Mouse (Mus musculus): ENCODE results near the gene Pde4c. TPM values are rescaled to one million over a fixed set of nuclear protein-coding genes. Genes with fewer than 3 reads are reported as not detected.

Gene Pde4c
- polyA plus RNA-seq, 1 experiment from 2014 or later: 0.45 TPM

- Histone ChIP-seq H3K9ac (peak overlapping the region; percentile 33; the same call in 1 of the 2 replicates), H3K4me1 (peaks cover 17% of the 10 kb centered on the region), H3K27me3 (replicated peaks) (no peaks in the 10 kb centered on the region), H3K27ac (peak overlapping the region; percentile 70), H3K4me2 (peak overlapping the region; percentile 77), H3K4me3 (replicated peaks) (peak overlapping the region; percentile 43), H3K9me3 (no peaks in the 10 kb centered on the region), H3K36me3 (peaks cover 15% of the 10 kb centered on the region; the same call in 1 of the 2 replicates)
- ATAC-seq (ENCODE audit: insufficient read depth, low FRiP score, low read depth): no peak
- WGBS: 2% methylated on average over 34 of the region's 34 CpGs
These were observed 42.5 kb downstream of the Pde4c start for GRCm38 (mm10) chr8:70765838-70766570.

GRCm38 (mm10) chr8:70766571-70767440 lies 43.3 kb downstream of the Pde4c start:
- H3K9me3 ChIP-seq: no peaks in the 10 kb centered on the region
- peaks cover 17% of the 10 kb centered on the region for H3K4me1 ChIP-seq
- H3K27me3 ChIP-seq (replicated peaks): no peaks in the 10 kb centered on the region
- 10% methylated on average over 21 of the region's 21 CpGs for WGBS
- peak overlapping the region; percentile 77 for H3K4me2 ChIP-seq
- peak overlapping the region; percentile 33; the same call in 1 of the 2 replicates for H3K9ac ChIP-seq
- H3K4me3 ChIP-seq (replicated peaks): peak overlapping the region; percentile 43
- peaks cover 23% of the 10 kb centered on the region; the same call in 1 of the 2 replicates for H3K36me3 ChIP-seq
- ATAC-seq (ENCODE audit: insufficient read depth, low FRiP score, low read depth): peak; percentile 55
- H3K27ac ChIP-seq: peak overlapping the region; percentile 70

GRCm38 (mm10) chr8:70767503-70767902 lies 44.0 kb downstream of the Pde4c start:
- no peaks in the 10 kb centered on the region for H3K27me3 ChIP-seq (replicated peaks)
- ATAC-seq (ENCODE audit: insufficient read depth, low FRiP score, low read depth): no peak
- 86% methylated on average over 6 of the region's 6 CpGs for WGBS
- peak overlapping the region; percentile 70 for H3K27ac ChIP-seq
- no peak overlapping the region for H3K4me2 ChIP-seq
- no peak overlapping the region for H3K4me3 ChIP-seq (replicated peaks)
- H3K4me1 ChIP-seq: peaks cover 18% of the 10 kb centered on the region
- no peak overlapping the region for H3K9ac ChIP-seq
- peaks cover 26% of the 10 kb centered on the region; the same call in 1 of the 2 replicates for H3K36me3 ChIP-seq
- H3K9me3 ChIP-seq: no peaks in the 10 kb centered on the region

- no peak overlapping the region for H3K9ac ChIP-seq
- peaks cover 26% of the 10 kb centered on the region; the same call in 1 of the 2 replicates for H3K36me3 ChIP-seq
- peaks cover 26% of the 10 kb centered on the region for H3K4me1 ChIP-seq
- no peak overlapping the region for H3K4me3 ChIP-seq (replicated peaks)
- no peak overlapping the region for H3K4me2 ChIP-seq
- no peaks in the 10 kb centered on the region for H3K9me3 ChIP-seq
- no peak for ATAC-seq (ENCODE audit: insufficient read depth, low FRiP score, low read depth)
- H3K27ac ChIP-seq: 0 out of 2 replicates have a peak overlapping the region, but pooled peaks have one; percentile 24
- WGBS: 92% methylated on average over 32 of the region's 32 CpGs
- H3K27me3 ChIP-seq (replicated peaks): no peaks in the 10 kb centered on the region
These were observed 44.8 kb downstream of the Pde4c start for GRCm38 (mm10) chr8:70768231-70768776.

- H3K4me3 ChIP-seq (replicated peaks): no peak overlapping the region
- H3K4me1 ChIP-seq: peaks cover 32% of the 10 kb centered on the region
- peaks cover 26% of the 10 kb centered on the region; the same call in 1 of the 2 replicates for H3K36me3 ChIP-seq
- WGBS: 79% methylated on average over 16 of the region's 16 CpGs
- no peak overlapping the region for H3K4me2 ChIP-seq
- no peak overlapping the region for H3K27ac ChIP-seq
- ATAC-seq (ENCODE audit: insufficient read depth, low FRiP score, low read depth): no peak
- H3K9me3 ChIP-seq: no peaks in the 10 kb centered on the region
- no peak overlapping the region for H3K9ac ChIP-seq
- no peaks in the 10 kb centered on the region for H3K27me3 ChIP-seq (replicated peaks)
These were observed 45.4 kb downstream of the Pde4c start for GRCm38 (mm10) chr8:70768956-70769355.

GRCm38 (mm10) chr8:70769359-70769758 lies 45.8 kb downstream of the Pde4c start:
- WGBS: 6% methylated on average over 26 of the region's 26 CpGs
- Histone ChIP-seq H3K9ac (no peak overlapping the region), H3K4me1 (peaks cover 36% of the 10 kb centered on the region), H3K36me3 (peaks cover 26% of the 10 kb centered on the region; the same call in 1 of the 2 replicates), H3K27ac (no peak overlapping the region), H3K9me3 (no peaks in the 10 kb centered on the region), H3K4me3 (replicated peaks) (no peak overlapping the region), H3K27me3 (replicated peaks) (no peaks in the 10 kb centered on the region), H3K4me2 (no peak overlapping the region)
- ATAC-seq (ENCODE audit: insufficient read depth, low FRiP score, low read depth): peak; percentile 57

- ATAC-seq (ENCODE audit: insufficient read depth, low FRiP score, low read depth): no peak
- 71% methylated on average over 12 of the region's 12 CpGs for WGBS
- Histone ChIP-seq H3K4me2 (no peak overlapping the region), H3K9ac (no peak overlapping the region), H3K27ac (no peak overlapping the region), H3K36me3 (peaks cover 26% of the 10 kb centered on the region; the same call in 1 of the 2 replicates), H3K4me3 (replicated peaks) (no peak overlapping the region), H3K4me1 (peaks cover 41% of the 10 kb centered on the region), H3K9me3 (no peaks in the 10 kb centered on the region), H3K27me3 (replicated peaks) (no peaks in the 10 kb centered on the region)
These were observed 46.3 kb downstream of the Pde4c start for GRCm38 (mm10) chr8:70769858-70770257.

- H3K4me3 ChIP-seq (replicated peaks): no peak overlapping the region
- H3K27ac ChIP-seq: no peak overlapping the region
- no peaks in the 10 kb centered on the region for H3K27me3 ChIP-seq (replicated peaks)
- no peak overlapping the region for H3K4me2 ChIP-seq
- H3K9ac ChIP-seq: no peak overlapping the region
- ATAC-seq (ENCODE audit: insufficient read depth, low FRiP score, low read depth): no peak
- H3K36me3 ChIP-seq: peaks cover 26% of the 10 kb centered on the region; the same call in 1 of the 2 replicates
- H3K4me1 ChIP-seq: peaks cover 47% of the 10 kb centered on the region
- 93% methylated on average over 13 of the region's 13 CpGs for WGBS
- H3K9me3 ChIP-seq: no peaks in the 10 kb centered on the region
These were observed 47.2 kb downstream of the Pde4c start for GRCm38 (mm10) chr8:70770748-70771147.

GRCm38 (mm10) chr8:70771217-70771616 lies 47.7 kb downstream of the Pde4c start:
- H3K9me3 ChIP-seq: no peaks in the 10 kb centered on the region
- no peak overlapping the region for H3K27ac ChIP-seq
- peaks cover 45% of the 10 kb centered on the region for H3K4me1 ChIP-seq
- H3K9ac ChIP-seq: no peak overlapping the region
- no peak overlapping the region for H3K4me2 ChIP-seq
- no peak overlapping the region for H3K4me3 ChIP-seq (replicated peaks)
- WGBS: 89% methylated on average over 7 of the region's 7 CpGs
- H3K36me3 ChIP-seq: peaks cover 26% of the 10 kb centered on the region; the same call in 1 of the 2 replicates
- no peaks in the 10 kb centered on the region for H3K27me3 ChIP-seq (replicated peaks)
- no peak for ATAC-seq (ENCODE audit: insufficient read depth, low FRiP score, low read depth)

- Histone ChIP-seq H3K36me3 (peaks cover 26% of the 10 kb centered on the region; the same call in 1 of the 2 replicates), H3K4me2 (no peak overlapping the region), H3K4me3 (replicated peaks) (no peak overlapping the region), H3K27ac (no peak overlapping the region), H3K9ac (no peak overlapping the region), H3K4me1 (peaks cover 39% of the 10 kb centered on the region), H3K9me3 (no peaks in the 10 kb centered on the region), H3K27me3 (replicated peaks) (no peaks in the 10 kb centered on the region)
- ATAC-seq (ENCODE audit: insufficient read depth, low FRiP score, low read depth): no peak
- WGBS: 92% methylated on average over 13 of the region's 13 CpGs
These were observed 48.6 kb downstream of the Pde4c start for GRCm38 (mm10) chr8:70772075-70772474.

GRCm38 (mm10) chr8:70772890-70773289 lies 49.4 kb downstream of the Pde4c start:
- Histone ChIP-seq H3K9me3 (no peaks in the 10 kb centered on the region), H3K9ac (no peak overlapping the region), H3K4me3 (replicated peaks) (no peak overlapping the region), H3K4me1 (peaks cover 42% of the 10 kb centered on the region), H3K36me3 (peaks cover 26% of the 10 kb centered on the region; the same call in 1 of the 2 replicates), H3K27me3 (replicated peaks) (no peaks in the 10 kb centered on the region), H3K4me2 (peak overlapping the region; percentile 34), H3K27ac (peak overlapping the region; percentile 79; the same call in 1 of the 2 replicates)
- no peak for ATAC-seq (ENCODE audit: insufficient read depth, low FRiP score, low read depth)
- 71% methylated on average over 9 of the region's 9 CpGs for WGBS

Data from stomach, embryonic 15.5 days (tissue).